In the genomic region with DNA sequence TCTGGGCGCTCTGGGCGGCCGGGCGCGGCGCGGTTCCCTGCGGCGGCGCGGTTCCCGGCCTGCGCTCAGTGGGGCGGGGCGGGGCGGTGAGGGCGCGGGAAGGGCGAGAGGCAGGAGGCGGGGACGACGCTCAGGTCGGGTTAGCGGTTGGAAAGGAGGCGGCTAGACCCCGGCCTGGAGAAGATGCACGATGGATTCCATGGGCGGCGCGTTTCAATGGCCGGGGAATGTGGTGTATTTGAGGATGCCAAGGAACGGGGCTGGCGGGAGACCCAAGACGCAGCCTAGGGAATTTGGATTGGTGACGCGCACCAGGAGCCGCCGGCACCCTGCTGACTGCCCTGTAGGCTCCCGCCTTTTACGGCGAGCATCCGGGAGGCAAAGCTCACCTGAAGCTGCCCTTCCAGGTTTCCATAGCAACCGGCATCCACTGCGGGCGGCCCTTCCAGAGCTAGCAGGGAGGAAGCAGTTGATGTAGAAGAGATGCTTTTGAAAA, we compare ENCODE assay signal across 8 mouse cellular contexts. TPM values are rescaled to one million over a fixed set of nuclear protein-coding genes. Genes with fewer than 3 reads are reported as not detected.
DNase-seq lines count a peak whose midpoint lies in the region; ATAC-seq and TF ChIP-seq lines count a peak whose summit lies in the region.

No protein-coding gene starts in this region.

- peak overlapping the region; percentile 93 for H3K9ac ChIP-seq in forebrain, embryonic 13.5 days
- peak overlapping the region; percentile 91 for H3K9ac ChIP-seq in kidney, embryonic 14.5 days (ENCODE audit: low read depth, low read length)
- peak overlapping the region; percentile 88 for H3K9ac ChIP-seq in liver, embryonic 13.5 days
- peak overlapping the region; percentile 94 for H3K9ac ChIP-seq in neural tube, embryonic 13.5 days

- peak overlapping the region; percentile 99 for H3K4me3 ChIP-seq in spleen, adult 2 months (ENCODE audit: extremely low read depth, insufficient read depth, insufficient read length)
- H3K4me3 ChIP-seq in forebrain, embryonic 13.5 days = peak overlapping the region; percentile 90
- H3K4me3 ChIP-seq in kidney, embryonic 14.5 days (ENCODE audit: low read length) = peak overlapping the region; percentile 90
- peak overlapping the region; percentile 81 for H3K4me3 ChIP-seq in liver, embryonic 13.5 days (replicated peaks)
- peak overlapping the region; percentile 85 for H3K4me3 ChIP-seq in neural tube, embryonic 13.5 days

- no peak for TF ChIP-seq POLR2A in spleen, adult 2 months (IDR thresholded peaks at IDR 0.05; ENCODE audit: low read depth, low read length)

- peak overlapping the region; percentile 85 for H3K4me2 ChIP-seq in forebrain, embryonic 13.5 days
- H3K4me2 ChIP-seq in kidney, embryonic 14.5 days (replicated peaks; ENCODE audit: low read depth, low read length) = peak overlapping the region; percentile 89
- H3K4me2 ChIP-seq in liver, embryonic 13.5 days = peak overlapping the region; percentile 93
- peak overlapping the region; percentile 82 for H3K4me2 ChIP-seq in neural tube, embryonic 13.5 days

- DNase-seq in spleen, adult 2 months (ENCODE audit: low read depth in 1 of 2, low spot score in 2 of 2) = peak; percentile 14 to 31
- no peak for DNase-seq in spleen, adult 12 weeks (ENCODE audit: low spot score)
- DNase-seq in c-Kit-positive CD71-positive TER-119-positive erythroid progenitor cells, embryonic 14.5 days (ENCODE audit: low spot score) = peak; percentile 71
- DNase-seq in liver, embryonic 13.5 days = peak; percentile 77
- DNase-seq in urinary bladder, postnatal 36 days (ENCODE audit: low spot score in 2 of 2) = no peak

- WGBS in spleen, adult 2 months = under 1% methylated on average over 45 of the region's 45 CpGs
- WGBS in forebrain, embryonic 13.5 days = under 1% methylated on average over 34 of the region's 45 CpGs
- WGBS in kidney, embryonic 14.5 days = under 1% methylated on average over 39 of the region's 45 CpGs
- under 1% methylated on average over 45 of the region's 45 CpGs for WGBS in liver, embryonic 13.5 days (ENCODE audit: insufficient replicate concordance)
- WGBS in neural tube, embryonic 13.5 days = 0% methylated on average over 45 of the region's 45 CpGs

- H3K9me3 ChIP-seq in forebrain, embryonic 13.5 days (replicated peaks) = no peaks in the 10 kb centered on the region
- H3K9me3 ChIP-seq in kidney, embryonic 14.5 days (ENCODE audit: control insufficient read depth, low read length) = no peaks in the 10 kb centered on the region
- H3K9me3 ChIP-seq in liver, embryonic 13.5 days (replicated peaks) = no peaks in the 10 kb centered on the region
- no peaks in the 10 kb centered on the region for H3K9me3 ChIP-seq in neural tube, embryonic 13.5 days

- no peaks in the 10 kb centered on the region for H3K27me3 ChIP-seq in spleen, adult 2 months (ENCODE audit: control insufficient read depth, insufficient read depth, low read length)
- H3K27me3 ChIP-seq in forebrain, embryonic 13.5 days = no peaks in the 10 kb centered on the region
- no peaks in the 10 kb centered on the region for H3K27me3 ChIP-seq in kidney, embryonic 14.5 days (ENCODE audit: control insufficient read depth, insufficient read depth, low read length)
- no peaks in the 10 kb centered on the region for H3K27me3 ChIP-seq in liver, embryonic 13.5 days
- H3K27me3 ChIP-seq in neural tube, embryonic 13.5 days = no peaks in the 10 kb centered on the region

- peaks cover 3% of the 10 kb centered on the region; the same call in 1 of the 2 replicates for H3K4me1 ChIP-seq in spleen, adult 2 months (ENCODE audit: control insufficient read depth, insufficient read depth, insufficient read length)
- peaks cover 24% of the 10 kb centered on the region for H3K4me1 ChIP-seq in forebrain, embryonic 13.5 days
- H3K4me1 ChIP-seq in kidney, embryonic 14.5 days (ENCODE audit: control insufficient read depth, insufficient read depth, low read length) = 0 out of 2 replicates have a peak, but pooled peaks cover 10% of the 10 kb centered on the region
- peaks cover 27% of the 10 kb centered on the region for H3K4me1 ChIP-seq in liver, embryonic 13.5 days (replicated peaks)
- H3K4me1 ChIP-seq in neural tube, embryonic 13.5 days (replicated peaks) = peaks cover 25% of the 10 kb centered on the region

- H3K36me3 ChIP-seq in spleen, adult 2 months (ENCODE audit: control insufficient read depth, insufficient read depth, low read length) = peaks cover 6% of the 10 kb centered on the region
- peaks cover 45% of the 10 kb centered on the region for H3K36me3 ChIP-seq in forebrain, embryonic 13.5 days (ENCODE audit: poor library complexity, severe bottlenecking)
- peaks cover 34% of the 10 kb centered on the region for H3K36me3 ChIP-seq in kidney, embryonic 14.5 days (ENCODE audit: control insufficient read depth, insufficient read depth, low read length)
- H3K36me3 ChIP-seq in liver, embryonic 13.5 days = peaks cover 50% of the 10 kb centered on the region
- peaks cover 35% of the 10 kb centered on the region for H3K36me3 ChIP-seq in neural tube, embryonic 13.5 days

- H3K27ac ChIP-seq in spleen, adult 2 months (ENCODE audit: insufficient read depth, low read length) = peak overlapping the region; percentile 97
- H3K27ac ChIP-seq in forebrain, embryonic 13.5 days = peak overlapping the region; percentile 98
- peak overlapping the region; percentile 96 for H3K27ac ChIP-seq in kidney, embryonic 14.5 days (ENCODE audit: low read depth, low read length)
- H3K27ac ChIP-seq in liver, embryonic 13.5 days = peak overlapping the region; percentile 93
- peak overlapping the region; percentile 99 for H3K27ac ChIP-seq in neural tube, embryonic 13.5 days (replicated peaks)

- peak; percentile 88 for ATAC-seq in forebrain, embryonic 13.5 days
- peak; percentile 94 for ATAC-seq in kidney, embryonic 14.5 days (ENCODE audit: low FRiP score, low TSS enrichment)
- ATAC-seq in liver, embryonic 13.5 days (ENCODE audit: low read depth) = peak; percentile 95
- peak; percentile 94 for ATAC-seq in neural tube, embryonic 13.5 days (ENCODE audit: low read depth)

- no peak for TF ChIP-seq CTCF in spleen, adult 2 months (IDR thresholded peaks at IDR 0.05; ENCODE audit: extremely low read depth, insufficient read depth, insufficient read length, insufficient replicate concordance)

RNA-seq across cellular contexts. Expression of a gene that starts 0.5 kb away (rescaled TPM):
- polyA plus RNA-seq in spleen, adult 2 months (2012; rRNA removed) = 11.3 and 12.7 TPM in 2 replicates
- 146 and 148 TPM in 2 replicates for polyA plus RNA-seq in forebrain, embryonic 13.5 days (2015; fragmentation: Nextera tagmentation; extraction: Ambion mirVana)
- 64.3 and 72.1 TPM in 2 replicates for polyA plus RNA-seq in kidney, embryonic 14.5 days (2014; fragmentation: Nextera tagmentation; extraction: Ambion mirVana)
- polyA plus RNA-seq in liver, embryonic 13.5 days (2015; fragmentation: Nextera tagmentation; extraction: Ambion mirVana) = 25.9 and 32.0 TPM in 2 replicates
- 150 and 151 TPM in 2 replicates for polyA plus RNA-seq in neural tube, embryonic 13.5 days (2015; fragmentation: Nextera tagmentation; extraction: Ambion mirVana)

RNA-seq across cellular contexts. Expression of a gene that starts 18.9 kb away (rescaled TPM):
- polyA plus RNA-seq in spleen, adult 2 months (2012; rRNA removed) = 7.2 and 9.1 TPM in 2 replicates
- 27.1 and 29.1 TPM in 2 replicates for polyA plus RNA-seq in forebrain, embryonic 13.5 days (2015; fragmentation: Nextera tagmentation; extraction: Ambion mirVana)
- 30.6 and 36.9 TPM in 2 replicates for polyA plus RNA-seq in kidney, embryonic 14.5 days (2014; fragmentation: Nextera tagmentation; extraction: Ambion mirVana)
- polyA plus RNA-seq in liver, embryonic 13.5 days (2015; fragmentation: Nextera tagmentation; extraction: Ambion mirVana) = 16.1 and 19.6 TPM in 2 replicates
- 23.8 and 27.9 TPM in 2 replicates for polyA plus RNA-seq in neural tube, embryonic 13.5 days (2015; fragmentation: Nextera tagmentation; extraction: Ambion mirVana)

RNA-seq across cellular contexts. Expression of a gene that starts 19.9 kb away (rescaled TPM):
- not detected in 2 replicates for polyA plus RNA-seq in spleen, adult 2 months (2012; rRNA removed)
- polyA plus RNA-seq in forebrain, embryonic 13.5 days (2015; fragmentation: Nextera tagmentation; extraction: Ambion mirVana) = 0.52 and 1.2 TPM in 2 replicates
- 0.11 TPM in 1 of 2 replicates, not detected in the other for polyA plus RNA-seq in kidney, embryonic 14.5 days (2014; fragmentation: Nextera tagmentation; extraction: Ambion mirVana)
- not detected in 2 replicates for polyA plus RNA-seq in liver, embryonic 13.5 days (2015; fragmentation: Nextera tagmentation; extraction: Ambion mirVana)
- 0.54 and 0.63 TPM in 2 replicates for polyA plus RNA-seq in neural tube, embryonic 13.5 days (2015; fragmentation: Nextera tagmentation; extraction: Ambion mirVana)

RNA-seq across cellular contexts. Expression of a gene that starts 42.2 kb away (rescaled TPM):
- polyA plus RNA-seq in spleen, adult 2 months (2012; rRNA removed) = 27.6 and 36.4 TPM in 2 replicates
- 0.15 TPM in 1 of 2 replicates, not detected in the other for polyA plus RNA-seq in forebrain, embryonic 13.5 days (2015; fragmentation: Nextera tagmentation; extraction: Ambion mirVana)
- 0.60 and 0.61 TPM in 2 replicates for polyA plus RNA-seq in kidney, embryonic 14.5 days (2014; fragmentation: Nextera tagmentation; extraction: Ambion mirVana)
- polyA plus RNA-seq in liver, embryonic 13.5 days (2015; fragmentation: Nextera tagmentation; extraction: Ambion mirVana) = 0.36 and 0.39 TPM in 2 replicates
- polyA plus RNA-seq in neural tube, embryonic 13.5 days (2015; fragmentation: Nextera tagmentation; extraction: Ambion mirVana) = 0.18 and 0.29 TPM in 2 replicates

Comparison
In these comparisons a context has a peak if more than half of its experiments do, and no peak if none do; other contexts are left out.
1. DNase-seq: peak in spleen, adult 2 months (2 of 2), c-Kit-positive CD71-positive TER-119-positive erythroid progenitor cells, embryonic 14.5 days (single experiment) and liver, embryonic 13.5 days (single experiment); none in spleen, adult 12 weeks (single experiment) and urinary bladder, postnatal 36 days (0 of 2).
2. Peak in every context shown above with its lines, with median percentiles within 50 percentile points of each other: H3K27ac ChIP-seq, H3K4me3 ChIP-seq, ATAC-seq, H3K4me2 ChIP-seq and H3K9ac ChIP-seq.